Mouse (Mus musculus) heart, postnatal 0 days (tissue): ENCODE data around the gene Atp11b. TPM values are rescaled to one million over a fixed set of nuclear protein-coding genes. Genes with fewer than 3 reads are reported as not detected.
A peak's percentile ranks its signal among the peaks of the same experiment; 100 is the strongest.

Experiments used
- ATAC-seq: fragments of 200-750 bp; cut with Nextera tagmentation; 2 replicates; pipeline ENCODE4 v1.8.0; 2017; ENCODE audit warnings: low read depth, moderate number of reproducible peaks, moderate library complexity; ENCODE audit not compliant: insufficient read depth
- DNase-seq: peaks from one replicate; pipeline ENCODE4 v3.0.0-alpha.2; 2016; ENCODE audit warnings: low spot score
- H3K27ac ChIP-seq: fragments of 300-500 bp; sonication (generic); 2 replicates; pipeline ENCODE4 v1.5.1; 2014; ENCODE audit warnings: low read depth, mild to moderate bottlenecking
- H3K27me3 ChIP-seq: fragments of 300-500 bp; sonication (generic); 2 replicates; pipeline ENCODE4 v1.6.1; 2014; ENCODE audit warnings: low read length, mixed read lengths; ENCODE audit not compliant: control insufficient read depth, insufficient read depth
- H3K36me3 ChIP-seq: fragments of 300-500 bp; sonication (generic); replicated peaks from 2 replicates; pipeline ENCODE4 v1.6.1; 2014; ENCODE audit warnings: low read length, mixed read lengths; ENCODE audit not compliant: control insufficient read depth, insufficient read depth
- H3K4me1 ChIP-seq: fragments of 300-500 bp; sonication (generic); 2 replicates; pipeline ENCODE4 v1.6.1; 2014; ENCODE audit warnings: antibody characterized with exemption; ENCODE audit not compliant: control insufficient read depth, insufficient read depth
- H3K4me2 ChIP-seq: fragments of 300-500 bp; sonication (generic); 2 replicates; pipeline ENCODE4 v1.6.1; 2014; ENCODE audit warnings: low read depth, mild to moderate bottlenecking, low read length, moderate library complexity
- H3K4me3 ChIP-seq: fragments of 300-500 bp; sonication (generic); 2 replicates; pipeline ENCODE4 v1.5.1; 2014; ENCODE audit warnings: low read depth, low read length
- H3K9ac ChIP-seq: fragments of 300-500 bp; sonication (generic); replicated peaks from 2 replicates; pipeline ENCODE4 v1.6.1; 2014; ENCODE audit warnings: low read depth, low read length, mixed read lengths
- H3K9me3 ChIP-seq: fragments of 300-500 bp; sonication (generic); replicated peaks from 2 replicates; pipeline ENCODE4 v1.6.1; 2016; ENCODE audit warnings: low read length; ENCODE audit not compliant: control insufficient read depth
- CTCF ChIP-seq: IDR thresholded peaks from 2 replicates; pipeline ENCODE4 v1.5.1; 2016; ENCODE audit warnings: antibody characterized with exemption, control low read depth, low read depth
- EP300 ChIP-seq: IDR thresholded peaks from 2 replicates; pipeline ENCODE4 v1.6.1; 2016; ENCODE audit warnings: antibody characterized with exemption, low read depth
- WGBS: fragments of 180-500 bp; shearing (Covaris S2); extraction: QIAGEN DNeasy Blood & Tissue Kit; methylation state at CpG from one replicate; pipeline ENCODE4 v1.1.7; 2014; 5-methylcytosine and 5-hydroxymethylcytosine counted together
- polyA plus RNA-seq: library from polyadenylated mRNA; unstranded; fragments of >200 nt; fragmentation: Nextera tagmentation; extraction: Ambion mirVana; gene quantifications from 2 replicates; pipeline ENCODE4 v1.2.1, GENCODE M21; 2015
- total RNA-seq: library from RNA; depleted of rRNA; stranded (reverse); fragments of >200 nt; gene quantifications from 2 replicates; pipeline ENCODE4 v1.2.3, GENCODE M21; 2014; ENCODE audit warnings: low replicate concordance

The Atp11b gene
- total and polyA plus RNA-seq, 2 experiments from 2014 or later: 12.7 to 34.8 TPM

DNA sequence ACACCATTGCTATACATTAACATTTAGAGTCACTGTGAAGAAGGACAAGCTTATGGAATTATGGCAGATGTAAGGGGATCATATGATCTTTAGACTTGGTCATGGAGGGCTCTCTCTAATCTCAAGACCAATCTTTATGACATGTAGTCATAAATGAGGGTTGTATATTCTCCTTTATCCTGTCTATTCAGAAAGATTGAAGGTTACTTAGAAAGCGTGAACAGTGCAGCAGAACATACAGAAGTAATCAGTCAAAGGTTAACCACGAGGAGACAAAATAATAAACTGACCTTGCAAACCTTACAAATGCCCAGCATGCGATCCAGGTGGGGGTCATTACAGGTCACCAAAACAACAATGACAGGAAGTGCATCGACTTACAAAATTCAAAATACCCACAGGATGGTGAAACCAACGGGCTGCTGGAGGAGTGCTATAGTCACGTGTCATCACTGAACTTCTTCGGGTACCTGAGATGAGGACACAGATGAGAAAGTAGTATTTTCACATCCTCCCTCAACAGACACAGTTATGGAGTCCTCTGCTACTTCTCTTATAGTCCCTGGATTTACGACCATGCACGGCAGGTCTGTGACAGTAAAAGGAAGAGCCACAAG, 7.0 kb upstream of the Atp11b start:
- Histone ChIP-seq H3K27me3 (no peaks in the 10 kb centered on the region), H3K4me3 (no peak overlapping the region), H3K36me3 (no peaks in the 10 kb centered on the region), H3K9ac (no peak overlapping the region), H3K9me3 (no peaks in the 10 kb centered on the region), H3K4me2 (no peak overlapping the region), H3K4me1 (no peaks in the 10 kb centered on the region), H3K27ac (no peak overlapping the region)
- ATAC-seq (no peak), DNase-seq (no peak)
- TF ChIP-seq CTCF (no peak), EP300 (no peak)
- WGBS: 62% methylated on average over 9 of the region's 9 CpGs

DNA sequence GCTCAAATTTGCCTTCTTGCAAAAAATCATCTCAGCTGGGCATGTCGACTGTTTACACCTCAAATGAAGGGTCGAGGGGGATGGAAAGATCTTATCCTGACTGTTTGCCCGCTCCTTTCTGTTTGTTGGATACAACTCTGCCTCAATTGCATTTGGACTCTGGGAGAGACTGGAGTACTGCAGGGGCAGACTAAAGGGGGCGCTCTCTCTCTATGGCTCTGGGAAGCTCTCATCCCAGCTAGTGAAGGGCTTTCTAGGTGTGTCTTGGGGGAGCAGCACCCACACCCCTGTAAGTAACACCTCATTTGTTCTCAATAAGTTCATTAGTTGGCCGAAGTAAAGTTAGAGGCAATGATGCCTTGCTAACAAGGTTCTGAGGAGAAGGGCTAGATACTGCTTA, 3.6 kb upstream of the Atp11b start:
- Histone ChIP-seq H3K9ac (no peak overlapping the region), H3K36me3 (no peaks in the 10 kb centered on the region), H3K4me3 (no peak overlapping the region), H3K4me2 (no peak overlapping the region), H3K27me3 (no peaks in the 10 kb centered on the region), H3K4me1 (peaks cover 2% of the 10 kb centered on the region; the same call in 1 of the 2 replicates), H3K27ac (no peak overlapping the region), H3K9me3 (no peaks in the 10 kb centered on the region)
- DNase-seq (no peak), ATAC-seq (no peak)
- TF ChIP-seq CTCF (peak; percentile 28; the same call in 1 of the 2 replicates), EP300 (no peak)
- 37% methylated on average over 5 of the region's 5 CpGs for WGBS

DNA sequence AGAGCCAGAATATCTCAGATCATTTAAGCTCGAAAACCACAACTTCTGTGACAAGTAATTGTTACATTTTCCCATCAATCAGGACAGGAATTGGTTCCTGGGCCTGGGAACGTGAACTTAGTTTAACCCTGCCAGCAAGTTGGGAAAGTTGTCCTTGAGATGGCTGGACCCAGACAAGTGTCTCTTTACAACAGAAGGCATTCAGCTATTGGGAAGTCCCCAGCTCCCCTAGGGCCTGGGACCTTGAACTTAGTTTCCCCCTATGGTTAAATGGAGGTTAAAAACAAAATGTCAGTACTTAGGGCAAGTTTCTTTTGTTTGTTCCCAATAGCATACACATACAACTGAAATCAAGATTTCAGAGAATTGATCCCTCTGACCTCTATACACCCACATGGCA, 2.2 kb upstream of the Atp11b start:
- whole genome bisulfite sequencing: 58% methylated on average over 2 of the region's 2 CpGs

DNA sequence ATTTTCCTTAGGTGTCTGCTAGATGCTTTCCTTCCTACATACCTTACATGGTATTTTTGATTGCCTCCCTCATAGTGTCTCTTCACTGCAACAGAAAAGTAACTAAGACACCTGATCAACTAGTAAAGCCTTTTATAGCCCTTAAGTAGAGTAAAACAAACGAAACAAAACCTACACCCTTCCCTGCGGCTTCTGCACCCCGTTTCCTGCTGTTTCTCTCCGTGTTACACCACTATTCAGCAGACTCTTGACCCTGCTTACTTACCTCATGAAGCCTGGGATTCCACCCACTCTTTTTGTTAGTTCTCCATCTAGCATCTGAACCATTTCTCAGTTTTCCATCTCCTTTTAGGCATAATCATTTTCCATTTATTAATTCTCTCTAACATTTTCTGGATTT, 8.8 kb downstream of the Atp11b start:
- no peaks in the 10 kb centered on the region for H3K36me3 ChIP-seq
- H3K4me1 ChIP-seq: no peaks in the 10 kb centered on the region
- TF ChIP-seq EP300 (no peak), CTCF (no peak)
- no peak overlapping the region for H3K9ac ChIP-seq
- ATAC-seq: no peak
- H3K27ac ChIP-seq: no peak overlapping the region
- no peak overlapping the region for H3K4me3 ChIP-seq
- no peak overlapping the region for H3K4me2 ChIP-seq
- DNase-seq: no peak
- H3K9me3 ChIP-seq: no peaks in the 10 kb centered on the region
- 81% methylated on average over 4 of the region's 4 CpGs for WGBS
- no peaks in the 10 kb centered on the region for H3K27me3 ChIP-seq

More for the DNA sequence above, 2.2 kb upstream of the Atp11b start:
- no peak for DNase-seq
- no peak for ATAC-seq
- Histone ChIP-seq H3K9me3 (no peaks in the 10 kb centered on the region), H3K4me3 (no peak overlapping the region), H3K9ac (no peak overlapping the region), H3K4me2 (no peak overlapping the region), H3K36me3 (no peaks in the 10 kb centered on the region), H3K4me1 (peaks cover 5% of the 10 kb centered on the region; the same call in 1 of the 2 replicates), H3K27me3 (no peaks in the 10 kb centered on the region), H3K27ac (no peak overlapping the region)
- TF ChIP-seq CTCF (no peak), EP300 (no peak)

DNA sequence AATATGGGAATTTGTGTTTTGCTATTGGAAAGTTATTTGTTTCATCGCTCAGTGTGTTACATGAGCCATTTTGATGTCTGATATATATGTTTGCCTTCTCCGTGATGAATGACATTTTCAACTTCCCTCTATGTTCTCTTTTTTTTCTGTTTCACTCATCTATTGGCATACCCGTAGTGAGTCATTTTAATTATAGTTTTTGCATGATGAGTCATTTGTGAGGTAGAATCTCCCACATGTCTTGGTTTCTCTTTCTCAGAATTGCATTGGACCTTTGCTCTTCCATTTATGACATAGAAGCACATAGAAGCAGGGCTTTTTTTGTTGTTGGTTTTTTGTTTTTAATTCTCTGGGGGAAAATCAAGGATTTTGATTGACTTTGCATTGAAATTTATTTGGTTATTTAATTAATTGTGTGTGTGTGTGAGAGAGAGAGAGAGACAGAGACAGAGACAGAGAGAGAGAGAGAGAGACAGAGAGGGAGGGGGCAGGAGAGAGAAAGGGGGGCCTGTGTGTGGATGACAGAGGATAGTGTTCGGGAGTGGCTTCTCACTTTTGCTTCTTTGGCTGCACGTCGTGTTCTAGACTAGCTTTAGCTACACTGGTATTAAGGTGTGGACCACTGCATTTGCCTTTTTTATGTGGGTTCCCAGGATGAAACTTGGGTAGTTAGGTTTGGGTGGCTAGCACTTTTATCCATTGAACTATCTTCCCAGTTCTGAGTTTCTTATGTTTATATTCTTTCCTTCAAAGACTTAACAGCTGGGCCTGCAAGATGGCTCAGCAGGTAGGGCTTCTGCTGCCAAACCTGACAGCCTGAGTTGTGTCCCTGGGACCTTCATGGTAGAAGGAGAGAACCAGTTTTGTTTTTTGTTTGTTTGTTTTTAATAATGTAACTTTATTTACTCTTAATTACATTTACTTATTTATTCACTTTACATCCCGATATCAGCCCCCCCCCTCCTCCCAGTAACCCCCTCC, 11.0 kb downstream of the Atp11b start:
- no peak overlapping the region for H3K4me3 ChIP-seq
- H3K9me3 ChIP-seq: no peaks in the 10 kb centered on the region
- no peaks in the 10 kb centered on the region for H3K27me3 ChIP-seq
- TF ChIP-seq CTCF: no peak
- TF ChIP-seq EP300: no peak
- DNase-seq (no peak), ATAC-seq (no peak)
- H3K4me1 ChIP-seq: no peaks in the 10 kb centered on the region
- H3K27ac ChIP-seq: no peak overlapping the region
- no peak overlapping the region for H3K4me2 ChIP-seq
- 71% methylated on average over 7 of the region's 7 CpGs for WGBS
- no peak overlapping the region for H3K9ac ChIP-seq
- no peaks in the 10 kb centered on the region for H3K36me3 ChIP-seq
